9 mouse cellular contexts compared by ENCODE assay signal in the genomic region with DNA sequence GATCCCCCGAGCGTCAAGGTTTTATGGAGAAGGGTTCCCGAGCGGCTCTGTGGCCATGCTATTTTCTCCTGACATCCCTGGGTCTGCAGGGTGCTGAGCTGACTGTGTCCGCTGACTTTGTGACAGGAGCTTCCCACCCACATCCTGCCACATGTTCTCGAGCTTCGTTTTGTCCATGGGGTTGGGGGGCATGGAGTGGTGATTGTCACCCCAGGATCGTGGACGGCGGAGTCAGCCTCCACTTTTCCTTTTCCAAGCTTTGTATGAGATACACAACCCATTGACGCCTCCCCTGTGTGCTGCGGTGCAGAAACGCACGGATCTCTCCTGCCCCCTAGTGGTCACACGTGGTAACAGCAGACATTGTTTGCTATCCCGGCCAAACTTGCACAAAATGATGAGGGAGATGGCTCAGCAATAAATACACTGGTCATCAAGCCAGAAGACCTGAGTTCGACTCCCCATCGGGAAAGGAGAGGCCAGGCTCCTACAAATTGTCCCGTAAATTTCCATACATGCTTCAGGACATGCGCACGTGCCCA. TPM values are rescaled to one million over a fixed set of nuclear protein-coding genes. Genes with fewer than 3 reads are reported as not detected.
A peak's percentile ranks its signal among the peaks of the same experiment; 100 is the strongest.
DNase-seq lines count a peak whose midpoint lies in the region; ATAC-seq lines count a peak whose summit lies in the region.
"Had no signal": no experiment of that assay in that cellular context is flagged by ENCODE, and none has a peak within 500 bp of the region (broad histone marks: within the 10 kb centered on the region; RNA-seq: fewer than 3 reads in every experiment).

No protein-coding gene starts in this region.

- 10% methylated on average over 21 of the region's 21 CpGs for WGBS in embryonic facial prominence, embryonic 13.5 days
- 12% methylated on average over 21 of the region's 21 CpGs for WGBS in kidney, embryonic 15.5 days
- WGBS in liver, embryonic 13.5 days (ENCODE audit: insufficient replicate concordance), result 8% methylated on average over 21 of the region's 21 CpGs
- 10% methylated on average over 21 of the region's 21 CpGs for WGBS in neural tube, embryonic 11.5 days
- WGBS in stomach, embryonic 16.5 days, result 11% methylated on average over 21 of the region's 21 CpGs

- H3K4me3 ChIP-seq in embryonic facial prominence, embryonic 13.5 days, result peak overlapping the region; percentile 7
- H3K4me3 ChIP-seq in kidney, embryonic 15.5 days (replicated peaks), result no peak overlapping the region
- H3K4me3 ChIP-seq in liver, embryonic 13.5 days (replicated peaks), result no peak overlapping the region
- H3K4me3 ChIP-seq in neural tube, embryonic 11.5 days (ENCODE audit: low read depth, low read length), result no peak overlapping the region
- no peak overlapping the region for H3K4me3 ChIP-seq in stomach, embryonic 16.5 days (replicated peaks; ENCODE audit: low read length)
- H3K4me3 ChIP-seq: erythroblast, embryonic 14.5 days had no signal

- no peak for ATAC-seq in embryonic facial prominence, embryonic 13.5 days (ENCODE audit: insufficient number of reproducible peaks, insufficient read depth, low FRiP score, low TSS enrichment, low read depth)
- no peak for ATAC-seq in kidney, embryonic 15.5 days (replicated peaks; ENCODE audit: low FRiP score)
- ATAC-seq in liver, embryonic 13.5 days (ENCODE audit: low read depth), result no peak
- ATAC-seq in neural tube, embryonic 11.5 days (ENCODE audit: insufficient read depth, low FRiP score, low TSS enrichment), result no peak
- no peak for ATAC-seq in stomach, embryonic 16.5 days (ENCODE audit: insufficient read depth, low FRiP score)

- H3K27me3 ChIP-seq in embryonic facial prominence, embryonic 13.5 days, result peaks cover 31% of the 10 kb centered on the region
- peaks cover 38% of the 10 kb centered on the region for H3K27me3 ChIP-seq in kidney, embryonic 15.5 days
- H3K27me3 ChIP-seq in liver, embryonic 13.5 days, result peaks cover 37% of the 10 kb centered on the region
- no peaks in the 10 kb centered on the region for H3K27me3 ChIP-seq in neural tube, embryonic 11.5 days (ENCODE audit: control insufficient read depth, insufficient read depth, low read length)
- no peaks in the 10 kb centered on the region; the same call in none of the 2 replicates for H3K27me3 ChIP-seq in stomach, embryonic 16.5 days (ENCODE audit: control insufficient read depth, insufficient read depth, low read length)

- H3K27ac ChIP-seq in embryonic facial prominence, embryonic 13.5 days, result no peak overlapping the region
- H3K27ac ChIP-seq in kidney, embryonic 15.5 days, result no peak overlapping the region
- no peak overlapping the region for H3K27ac ChIP-seq in liver, embryonic 13.5 days
- H3K27ac ChIP-seq in neural tube, embryonic 11.5 days (ENCODE audit: low read depth, low read length), result no peak overlapping the region
- H3K27ac ChIP-seq in stomach, embryonic 16.5 days (ENCODE audit: low read length), result no peak overlapping the region

- peaks cover 9% of the 10 kb centered on the region for H3K4me1 ChIP-seq in embryonic facial prominence, embryonic 13.5 days
- H3K4me1 ChIP-seq in kidney, embryonic 15.5 days, result peaks cover 19% of the 10 kb centered on the region
- peaks cover 23% of the 10 kb centered on the region for H3K4me1 ChIP-seq in liver, embryonic 13.5 days (replicated peaks)
- no peaks in the 10 kb centered on the region for H3K4me1 ChIP-seq in neural tube, embryonic 11.5 days (ENCODE audit: control insufficient read depth, insufficient read depth, low read length)
- H3K4me1 ChIP-seq in stomach, embryonic 16.5 days (ENCODE audit: control insufficient read depth, insufficient read depth, low read length), result peaks cover 4% of the 10 kb centered on the region; the same call in 1 of the 2 replicates

- peak; percentile 87 to 88 for DNase-seq in B cell, adult 2 months
- DNase-seq in adrenal gland, postnatal 25 days, result peak; percentile 84
- DNase-seq in heart, adult 9 months (ENCODE audit: low spot score in 2 of 2), result peak; percentile 50 to 72
- peak; percentile 55 for DNase-seq in liver, embryonic 13.5 days
- DNase-seq in neural tube, embryonic 11.5 days (ENCODE audit: low spot score), result peak; percentile 81

- peak overlapping the region; percentile 45 for H3K4me2 ChIP-seq in embryonic facial prominence, embryonic 13.5 days
- peak overlapping the region; percentile 48 for H3K4me2 ChIP-seq in kidney, embryonic 15.5 days
- H3K4me2 ChIP-seq in liver, embryonic 13.5 days, result peak overlapping the region; percentile 8; the same call in 1 of the 2 replicates
- H3K4me2 ChIP-seq in neural tube, embryonic 11.5 days (ENCODE audit: low read depth), result no peak overlapping the region
- peak overlapping the region; percentile 32 for H3K4me2 ChIP-seq in stomach, embryonic 16.5 days (ENCODE audit: low read depth, low read length)

- H3K9me3 ChIP-seq in embryonic facial prominence, embryonic 13.5 days, result no peaks in the 10 kb centered on the region
- no peaks in the 10 kb centered on the region for H3K9me3 ChIP-seq in kidney, embryonic 15.5 days (replicated peaks)
- H3K9me3 ChIP-seq in liver, embryonic 13.5 days (replicated peaks), result no peaks in the 10 kb centered on the region
- H3K9me3 ChIP-seq in neural tube, embryonic 11.5 days (ENCODE audit: control insufficient read depth, low read length), result no peaks in the 10 kb centered on the region; the same call in 1 of the 2 replicates
- H3K9me3 ChIP-seq in stomach, embryonic 16.5 days (replicated peaks; ENCODE audit: control insufficient read depth, low read length), result no peaks in the 10 kb centered on the region

- H3K9ac ChIP-seq in embryonic facial prominence, embryonic 13.5 days, result no peak overlapping the region
- no peak overlapping the region for H3K9ac ChIP-seq in kidney, embryonic 15.5 days
- H3K9ac ChIP-seq in liver, embryonic 13.5 days, result no peak overlapping the region
- H3K9ac ChIP-seq in neural tube, embryonic 11.5 days (ENCODE audit: low read length), result no peak overlapping the region
- peak overlapping the region; percentile 45; the same call in 1 of the 2 replicates for H3K9ac ChIP-seq in stomach, embryonic 16.5 days (ENCODE audit: low read length)

- H3K36me3 ChIP-seq in embryonic facial prominence, embryonic 13.5 days, result no peaks in the 10 kb centered on the region
- no peaks in the 10 kb centered on the region for H3K36me3 ChIP-seq in kidney, embryonic 15.5 days
- no peaks in the 10 kb centered on the region for H3K36me3 ChIP-seq in liver, embryonic 13.5 days
- no peaks in the 10 kb centered on the region for H3K36me3 ChIP-seq in neural tube, embryonic 11.5 days (ENCODE audit: control insufficient read depth, insufficient read depth, low read length)
- H3K36me3 ChIP-seq in stomach, embryonic 16.5 days (ENCODE audit: control insufficient read depth, insufficient read depth, low read length), result no peaks in the 10 kb centered on the region

RNA-seq across cellular contexts. Expression of a gene that starts 19.6 kb away (rescaled TPM):
- total RNA-seq in adrenal gland, postnatal 25 days (2021), result 4.5 and 7.8 TPM in 2 replicates
- 11.3 and 13.1 TPM in 2 replicates for polyA plus RNA-seq in embryonic facial prominence, embryonic 13.5 days (2015; fragmentation: Nextera tagmentation; extraction: Ambion mirVana)
- polyA plus RNA-seq in kidney, embryonic 15.5 days (2015; fragmentation: Nextera tagmentation; extraction: Ambion mirVana), result 5.0 and 5.6 TPM in 2 replicates
- polyA plus RNA-seq in liver, embryonic 13.5 days (2015; fragmentation: Nextera tagmentation; extraction: Ambion mirVana), result 0.44 and 0.46 TPM in 2 replicates
- 8.1 and 9.4 TPM in 2 replicates for polyA plus RNA-seq in neural tube, embryonic 11.5 days (2014; fragmentation: Nextera tagmentation; extraction: Ambion mirVana)
- 5.2 and 6.1 TPM in 2 replicates for polyA plus RNA-seq in stomach, embryonic 16.5 days (2015; fragmentation: Nextera tagmentation; extraction: Ambion mirVana)
- polyA plus RNA-seq: erythroblast, embryonic 14.5 days had no signal

RNA-seq across cellular contexts. Expression of a gene that starts 30.3 kb away (rescaled TPM):
- total RNA-seq in adrenal gland, postnatal 25 days (2021), result 1.9 and 2.9 TPM in 2 replicates
- polyA plus RNA-seq in embryonic facial prominence, embryonic 13.5 days (2015; fragmentation: Nextera tagmentation; extraction: Ambion mirVana), result 0.80 and 1.0 TPM in 2 replicates
- polyA plus RNA-seq in kidney, embryonic 15.5 days (2015; fragmentation: Nextera tagmentation; extraction: Ambion mirVana), result 0.19 and 0.23 TPM in 2 replicates
- 0.06 TPM in 1 of 2 replicates, not detected in the other for polyA plus RNA-seq in liver, embryonic 13.5 days (2015; fragmentation: Nextera tagmentation; extraction: Ambion mirVana)
- polyA plus RNA-seq in neural tube, embryonic 11.5 days (2014; fragmentation: Nextera tagmentation; extraction: Ambion mirVana), result 4.2 and 4.7 TPM in 2 replicates
- 0.49 and 0.57 TPM in 2 replicates for polyA plus RNA-seq in stomach, embryonic 16.5 days (2015; fragmentation: Nextera tagmentation; extraction: Ambion mirVana)
- polyA plus RNA-seq: erythroblast, embryonic 14.5 days had no signal

RNA-seq across cellular contexts. Expression of a gene that starts 42.1 kb away (rescaled TPM):
- 45.1 and 80.7 TPM in 2 replicates for total RNA-seq in adrenal gland, postnatal 25 days (2021)
- 22.6 and 22.7 TPM in 2 replicates for polyA plus RNA-seq in embryonic facial prominence, embryonic 13.5 days (2015; fragmentation: Nextera tagmentation; extraction: Ambion mirVana)
- polyA plus RNA-seq in kidney, embryonic 15.5 days (2015; fragmentation: Nextera tagmentation; extraction: Ambion mirVana), result 13.7 and 16.3 TPM in 2 replicates
- polyA plus RNA-seq in liver, embryonic 13.5 days (2015; fragmentation: Nextera tagmentation; extraction: Ambion mirVana), result 5.7 and 5.8 TPM in 2 replicates
- polyA plus RNA-seq in neural tube, embryonic 11.5 days (2014; fragmentation: Nextera tagmentation; extraction: Ambion mirVana), result 13.3 and 14.5 TPM in 2 replicates
- 18.2 and 20.9 TPM in 2 replicates for polyA plus RNA-seq in stomach, embryonic 16.5 days (2015; fragmentation: Nextera tagmentation; extraction: Ambion mirVana)
